Mouse (Mus musculus): ENCODE results near the gene Mfsd4a. TPM values are rescaled to one million over a fixed set of nuclear protein-coding genes. Genes with fewer than 3 reads are reported as not detected.

Mfsd4a gene
- polyA plus RNA-seq (2014; fragmentation: Illumina TruSeq; extraction: RNeasy Lipid Tissue Mini Kit (QIAGEN cat#74804); ENCODE audit: low read depth, low replicate concordance) = 0.22 TPM

DNA sequence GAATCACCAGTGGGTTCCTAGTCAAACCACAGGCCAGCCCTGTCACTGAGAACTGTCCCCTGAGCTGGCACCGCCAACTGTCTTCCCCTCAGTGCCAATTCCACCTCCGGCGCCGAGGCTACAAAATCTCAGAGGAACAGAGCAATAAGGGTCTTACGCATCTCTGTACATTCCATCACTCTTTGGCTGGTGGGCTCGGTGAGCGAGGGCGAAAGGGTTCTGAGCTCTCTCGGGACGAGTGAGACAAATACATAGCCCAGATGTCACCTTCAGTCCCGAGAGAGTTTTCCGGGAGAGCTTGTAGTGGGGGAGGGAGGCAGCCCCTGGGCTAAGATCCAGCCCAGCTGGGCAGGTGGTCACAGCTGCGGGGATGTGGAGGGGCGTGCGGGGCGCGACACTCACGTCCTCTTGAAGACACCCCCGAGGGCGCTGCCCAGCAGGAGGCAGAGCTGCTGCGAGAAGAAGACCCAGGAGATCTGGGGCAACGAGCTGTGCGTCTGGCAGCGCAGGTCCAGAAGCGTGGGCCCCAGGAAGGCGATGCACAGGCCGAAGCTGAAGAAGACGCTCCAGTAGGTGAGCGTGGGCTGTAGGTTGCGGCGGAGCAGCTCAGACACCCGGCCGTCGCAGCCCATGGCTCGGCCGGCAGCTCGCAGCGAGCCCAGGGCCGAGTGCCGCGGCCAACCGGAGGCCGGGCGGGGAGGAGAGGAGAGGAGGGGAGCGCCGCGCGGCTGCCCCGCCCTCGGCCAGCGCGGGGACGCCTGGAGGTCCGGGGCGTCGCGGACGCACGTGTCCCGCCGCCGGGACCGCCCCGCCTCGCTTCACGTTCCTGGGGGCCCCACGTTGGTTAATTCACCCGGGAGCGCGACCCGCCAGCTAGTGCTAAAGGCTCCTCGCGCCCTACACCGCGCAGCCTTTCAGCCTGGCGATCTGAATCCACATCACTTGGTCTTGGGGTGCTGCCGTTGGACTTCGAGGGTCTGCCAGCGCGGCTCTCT, at the start of gene Mfsd4a:
TSS of gene Mfsd4a (minus strand) at position 802 of the 995 bp plus-strand sequence.

DNA sequence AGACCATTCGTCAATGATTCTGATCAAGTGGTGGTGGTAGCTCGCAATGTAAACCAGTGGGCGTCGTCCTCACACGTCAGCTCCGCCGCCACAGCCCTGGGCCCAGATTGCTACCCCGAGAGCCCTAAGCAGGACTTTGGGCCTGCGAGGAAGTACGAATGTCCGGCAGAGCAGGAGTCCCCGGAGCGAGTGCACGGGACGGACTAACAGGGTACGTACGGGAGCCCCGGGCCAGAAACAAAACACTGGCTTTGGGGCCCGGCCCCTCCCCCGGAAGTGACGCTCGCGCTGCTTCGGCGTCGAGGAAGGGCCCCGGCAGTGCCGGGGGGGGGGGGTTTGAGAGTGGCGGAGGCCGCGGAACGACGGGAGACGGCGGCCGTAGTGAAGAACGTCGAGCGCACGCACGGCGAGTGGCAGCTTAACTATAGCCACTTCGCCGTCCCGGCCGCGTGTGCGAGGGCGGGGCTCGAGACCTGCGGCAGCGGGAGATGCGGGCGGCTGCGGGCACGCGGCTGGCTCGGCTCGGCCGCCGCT, 60.5 kb downstream of the Mfsd4a start, which contains the start of gene Elk4:
TSS of gene Elk4 (plus strand) at position 326 of the 534 bp plus-strand sequence.

Other genes starting within 250 kb of the Mfsd4a start
- 5.9 TPM for gene Slc41a1, start 240.6 kb downstream of the Mfsd4a start, polyA plus RNA-seq (2014; fragmentation: Illumina TruSeq; extraction: RNeasy Lipid Tissue Mini Kit (QIAGEN cat#74804); ENCODE audit: low read depth, low replicate concordance)
- gene Rab29, start 200.8 kb downstream of the Mfsd4a start, polyA plus RNA-seq (2014; fragmentation: Illumina TruSeq; extraction: RNeasy Lipid Tissue Mini Kit (QIAGEN cat#74804); ENCODE audit: low read depth, low replicate concordance) = 0.80 TPM
- 28.9 TPM for gene Nucks1, start 157.5 kb downstream of the Mfsd4a start, polyA plus RNA-seq (2014; fragmentation: Illumina TruSeq; extraction: RNeasy Lipid Tissue Mini Kit (QIAGEN cat#74804); ENCODE audit: low read depth, low replicate concordance)
- 1.4 TPM for gene Slc45a3, start 105.1 kb downstream of the Mfsd4a start, polyA plus RNA-seq (2014; fragmentation: Illumina TruSeq; extraction: RNeasy Lipid Tissue Mini Kit (QIAGEN cat#74804); ENCODE audit: low read depth, low replicate concordance)
- gene Elk4, start 60.5 kb downstream of the Mfsd4a start, polyA plus RNA-seq (2014; fragmentation: Illumina TruSeq; extraction: RNeasy Lipid Tissue Mini Kit (QIAGEN cat#74804); ENCODE audit: low read depth, low replicate concordance) = 4.8 TPM
- gene Cdk18, start 71.6 kb upstream of the Mfsd4a start, polyA plus RNA-seq (2014; fragmentation: Illumina TruSeq; extraction: RNeasy Lipid Tissue Mini Kit (QIAGEN cat#74804); ENCODE audit: low read depth, low replicate concordance) = 1.2 TPM
- gene Lemd1, start 123.4 kb upstream of the Mfsd4a start, polyA plus RNA-seq (2014; fragmentation: Illumina TruSeq; extraction: RNeasy Lipid Tissue Mini Kit (QIAGEN cat#74804); ENCODE audit: low read depth, low replicate concordance) = 90.8 TPM
- gene AC124108.1, start 123.4 kb upstream of the Mfsd4a start, polyA plus RNA-seq (2014; fragmentation: Illumina TruSeq; extraction: RNeasy Lipid Tissue Mini Kit (QIAGEN cat#74804); ENCODE audit: low read depth, low replicate concordance) = 0.11 TPM
- gene Gm10188, start 161.7 kb upstream of the Mfsd4a start, polyA plus RNA-seq (2014; fragmentation: Illumina TruSeq; extraction: RNeasy Lipid Tissue Mini Kit (QIAGEN cat#74804); ENCODE audit: low read depth, low replicate concordance) = 0.78 TPM
- gene Klhdc8a, start 230.6 kb upstream of the Mfsd4a start, polyA plus RNA-seq (2014; fragmentation: Illumina TruSeq; extraction: RNeasy Lipid Tissue Mini Kit (QIAGEN cat#74804); ENCODE audit: low read depth, low replicate concordance) = 0.25 TPM
- 1.8 TPM for gene Nuak2, start 248.1 kb upstream of the Mfsd4a start, polyA plus RNA-seq (2014; fragmentation: Illumina TruSeq; extraction: RNeasy Lipid Tissue Mini Kit (QIAGEN cat#74804); ENCODE audit: low read depth, low replicate concordance)